Comparison of ENCODE assay signal across 19 mouse cellular contexts in the genomic region with DNA sequence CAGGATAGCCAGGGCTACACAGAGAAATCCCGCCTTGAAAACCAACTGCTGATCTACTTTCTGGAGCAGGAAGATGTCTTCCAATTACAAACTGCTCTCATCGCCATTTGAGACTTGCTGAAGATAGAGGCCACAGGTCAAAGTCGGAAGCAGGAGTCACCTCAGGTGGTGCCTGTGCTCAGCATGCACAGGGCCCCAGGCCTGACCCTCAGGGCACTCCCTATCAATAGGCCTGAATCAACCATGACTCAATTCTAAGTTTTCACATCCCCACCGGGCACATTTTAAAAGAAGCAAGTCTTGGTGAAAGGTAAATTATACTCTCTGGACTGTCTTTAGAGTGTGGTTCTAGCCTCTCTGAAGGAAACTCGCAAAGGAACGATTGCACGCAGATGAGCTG. TPM values are rescaled to one million over a fixed set of nuclear protein-coding genes. Genes with fewer than 3 reads are reported as not detected.
A peak's percentile ranks its signal among the peaks of the same experiment; 100 is the strongest.
DNase-seq lines count a peak whose midpoint lies in the region; ATAC-seq and TF ChIP-seq lines count a peak whose summit lies in the region.
"Had no signal": no experiment of that assay in that cellular context is flagged by ENCODE, and none has a peak within 500 bp of the region (broad histone marks: within the 10 kb centered on the region; RNA-seq: fewer than 3 reads in every experiment).

No protein-coding gene starts in this region.

- H3K9ac ChIP-seq in kidney, embryonic 15.5 days: no peak overlapping the region
- H3K9ac ChIP-seq in CH12.LX (ENCODE audit: insufficient read depth, low read depth): peak overlapping the region; percentile 14; the same call in 1 of the 2 replicates
- H3K9ac ChIP-seq in liver, embryonic 13.5 days: peak overlapping the region; percentile 23; the same call in 1 of the 2 replicates
- H3K9ac ChIP-seq: forebrain, postnatal 0 days; liver, embryonic 14.5 days had no signal

- H3K9me3 ChIP-seq in kidney, embryonic 15.5 days (replicated peaks): no peaks in the 10 kb centered on the region
- no peaks in the 10 kb centered on the region for H3K9me3 ChIP-seq in CH12.LX (replicated peaks; ENCODE audit: low read length)
- H3K9me3 ChIP-seq in liver, embryonic 13.5 days (replicated peaks): no peaks in the 10 kb centered on the region

- TF ChIP-seq EP300 in CH12.LX (IDR thresholded peaks at IDR 0.05; ENCODE audit: low read length): peak; percentile 79

- peak overlapping the region; percentile 84 for H3K4me3 ChIP-seq in gastrocnemius, adult 2 months
- H3K4me3 ChIP-seq in kidney, embryonic 15.5 days (replicated peaks): no peak overlapping the region
- peak overlapping the region in 2 of 3 experiments; percentile 11 to 48 for H3K4me3 ChIP-seq in CH12.LX (replicated peaks in 1 of 3; ENCODE audit: low read depth in 2 of 3, low read length in 2 of 3, poor library complexity in 1 of 3)
- no peak overlapping the region for H3K4me3 ChIP-seq in liver, embryonic 13.5 days (replicated peaks)

- H3K36me3 ChIP-seq in kidney, embryonic 15.5 days: no peaks in the 10 kb centered on the region
- peaks cover 8 to 40% of the 10 kb centered on the region in 2 experiments for H3K36me3 ChIP-seq in CH12.LX (replicated peaks in 1 of 2; ENCODE audit: control insufficient read depth in 1 of 2, insufficient read depth in 1 of 2, low read length in 1 of 2)
- peaks cover 12% of the 10 kb centered on the region; the same call in 1 of the 2 replicates for H3K36me3 ChIP-seq in liver, embryonic 13.5 days

- intact Hi-C loops in gastrocnemius, adult 2 months (cut with DNase I): loop anchor here (5.0 kb wide), 1 partner anchor 59 kb away; a partner anchor contains a TSS

- dilution Hi-C loops in CH12.LX (cut with MboI; ENCODE audit: extremely low pct_ligation_motif_present, extremely low pct_unique_long_range_greater_than_20kb, low sequenced_read_pairs): no loop called here

- H3K4me2 ChIP-seq in kidney, embryonic 15.5 days: no peak overlapping the region
- H3K4me2 ChIP-seq in CH12.LX (ENCODE audit: insufficient read depth, low read depth, poor library complexity, severe bottlenecking): peak overlapping the region; percentile 69
- 0 out of 2 replicates have a peak overlapping the region, but pooled peaks have one; percentile 97 for H3K4me2 ChIP-seq in liver, embryonic 13.5 days
- H3K4me2 ChIP-seq: heart, embryonic 11.5 days had no signal

- no peak for ATAC-seq in kidney, embryonic 15.5 days (replicated peaks; ENCODE audit: low FRiP score)
- no peak for ATAC-seq in liver, embryonic 13.5 days (ENCODE audit: low read depth)
- ATAC-seq: activated CD4-positive, CD25-positive, alpha-beta regulatory T cell, adult 4 months; forebrain, postnatal 0 days had no signal

- H3K79me2 ChIP-seq in CH12.LX (replicated peaks; ENCODE audit: control insufficient read depth, extremely low read depth, insufficient read depth, poor library complexity, severe bottlenecking): peaks cover 78% of the 10 kb centered on the region

- no peaks in the 10 kb centered on the region for H3K27me3 ChIP-seq in kidney, embryonic 15.5 days
- H3K27me3 ChIP-seq in CH12.LX (replicated peaks): no peaks in the 10 kb centered on the region
- H3K27me3 ChIP-seq in liver, embryonic 13.5 days: no peaks in the 10 kb centered on the region

- peak overlapping the region; percentile 88 for H3K27ac ChIP-seq in gastrocnemius, adult 2 months
- H3K27ac ChIP-seq in kidney, embryonic 15.5 days: 0 out of 2 replicates have a peak overlapping the region, but pooled peaks have one; percentile 27
- H3K27ac ChIP-seq in CH12.LX (ENCODE audit: insufficient read depth, low read depth): peak overlapping the region; percentile 58
- peak overlapping the region; percentile 43; the same call in 1 of the 2 replicates for H3K27ac ChIP-seq in liver, embryonic 13.5 days
- H3K27ac ChIP-seq: liver, embryonic 14.5 days had no signal

- TF ChIP-seq RAD21 in CH12.LX (IDR thresholded peaks at IDR 0.05; ENCODE audit: low read depth, low read length): no peak

- no peak for TF ChIP-seq POLR2A in CH12.LX (IDR thresholded peaks at IDR 0.05; ENCODE audit: low read depth, low read length)

- peaks cover 70% of the 10 kb centered on the region for H3K4me1 ChIP-seq in kidney, embryonic 15.5 days
- peaks cover 18 to 65% of the 10 kb centered on the region in 2 experiments for H3K4me1 ChIP-seq in CH12.LX (ENCODE audit: control insufficient read depth in 1 of 2, insufficient read depth in 2 of 2)
- H3K4me1 ChIP-seq in liver, embryonic 13.5 days (replicated peaks): peaks cover 73% of the 10 kb centered on the region

- no peak for TF ChIP-seq CTCF in gastrocnemius, adult 2 months (IDR thresholded peaks at IDR 0.05)
- no peak for TF ChIP-seq CTCF in CH12.LX (conservative IDR thresholded peaks at IDR 0.05 in 1 of 2, IDR thresholded peaks at IDR 0.05 in 1 of 2; ENCODE audit: low read depth in 2 of 2, low read length in 2 of 2)

- DNase-seq in gastrocnemius, adult 2 months: no peak
- DNase-seq in gastrocnemius, postnatal 25 days: no peak
- no peak for DNase-seq in kidney, adult 8-10 months
- DNase-seq in CH12.LX (ENCODE audit: extremely low read depth): no peak
- DNase-seq in liver, embryonic 13.5 days: no peak
- DNase-seq in spleen, postnatal 4 days (ENCODE audit: low spot score in 2 of 2): no peak
- no peak for DNase-seq in embryo, embryonic 10 days (ENCODE audit: low spot score)
- DNase-seq: cerebellum, postnatal 14 days; forebrain, postnatal 0 days; layer of hippocampus, adult 9-11 months; thymus, postnatal 36 days had no signal

- in situ Hi-C loops in CH12.LX (cut with MboI; ENCODE audit: low pct_ligation_motif_present, low pct_unique_long_range_greater_than_20kb, low sequenced_read_pairs): no loop called here

- WGBS in kidney, embryonic 15.5 days: 73% methylated on average over 7 of the region's 7 CpGs
- 79% methylated on average over 7 of the region's 7 CpGs for WGBS in liver, embryonic 13.5 days (ENCODE audit: insufficient replicate concordance)

TF ChIP-seq in CH12.LX, 34 proteins besides CTCF, POLR2A, EP300 and RAD21 (continues in another document):
- 0 out of 2 replicates have a peak, but pooled peaks have one; percentile 23 for TF ChIP-seq TCF12 (IDR thresholded peaks at IDR 0.05; ENCODE audit: low read depth, low read length)
- peak; percentile 26; the same call in 1 of the 2 replicates for TF ChIP-seq JUND (conservative IDR thresholded peaks at IDR 0.05; ENCODE audit: low read depth, low read length)
- no peak for TF ChIP-seq E2F4 (IDR thresholded peaks at IDR 0.05; ENCODE audit: insufficient replicate concordance, low read depth, low read length)
- TF ChIP-seq SMC3 (IDR thresholded peaks at IDR 0.05; ENCODE audit: low read depth, low read length): no peak
- no peak for TF ChIP-seq HCFC1 (IDR thresholded peaks at IDR 0.05; ENCODE audit: low read depth, low read length)
- TF ChIP-seq NELFE (IDR thresholded peaks at IDR 0.05; ENCODE audit: low read depth, low read length): no peak
- no peak for TF ChIP-seq ZC3H11A (IDR thresholded peaks at IDR 0.05; ENCODE audit: low read depth, low read length)
- no peak for TF ChIP-seq CHD2 (IDR thresholded peaks at IDR 0.05; ENCODE audit: low read length)
- no peak for TF ChIP-seq ELF1 (IDR thresholded peaks at IDR 0.05; ENCODE audit: low read depth, low read length)
- 0 out of 2 replicates have a peak, but pooled peaks have one; percentile 25 for TF ChIP-seq MEF2A (IDR thresholded peaks at IDR 0.05; ENCODE audit: borderline replicate concordance, low read depth, low read length)
- TF ChIP-seq PAX5 (IDR thresholded peaks at IDR 0.05; ENCODE audit: low read length): no peak
- TF ChIP-seq IRF4 (IDR thresholded peaks at IDR 0.05; ENCODE audit: low read depth, low read length): peak; percentile 83
- TF ChIP-seq ZMIZ1 (IDR thresholded peaks at IDR 0.05; ENCODE audit: low read depth, low read length): no peak
- TF ChIP-seq MYC (IDR thresholded peaks at IDR 0.05; ENCODE audit: low read depth, low read length): 0 out of 2 replicates have a peak, but pooled peaks have one; percentile 28
- no peak for TF ChIP-seq SIN3A (IDR thresholded peaks at IDR 0.05; ENCODE audit: low read length)
- no peak for TF ChIP-seq ZNF384 (IDR thresholded peaks at IDR 0.05; ENCODE audit: low read depth, low read length)
- 0 out of 2 replicates have a peak, but pooled peaks have one; percentile 29 for TF ChIP-seq MAFK (IDR thresholded peaks at IDR 0.05; ENCODE audit: insufficient replicate concordance, low read length)

RNA-seq across cellular contexts. Expression of a gene that starts 3.4 kb away (rescaled TPM):
- 100 to 1,000 TPM; 146 to 163 TPM for total RNA-seq in gastrocnemius, adult 2 months (2021)
- total RNA-seq in gastrocnemius, postnatal 25 days (2021): 100 to 1,000 TPM; 131 to 162 TPM
- 49.6 and 50.4 TPM in 2 replicates for polyA plus RNA-seq in kidney, embryonic 15.5 days (2015; fragmentation: Nextera tagmentation; extraction: Ambion mirVana)
- total RNA-seq in CH12.LX (2012; rRNA removed) (82.5 and 106 TPM in 2 replicates), CH12.LX (2014; rRNA removed) (77.8 and 80.9 TPM in 2 replicates)
- polyA plus RNA-seq in CH12.LX (2012; ENCODE audit: insufficient read length, low read depth): 126 and 143 TPM in 2 replicates
- 21.2 and 22.5 TPM in 2 replicates for polyA plus RNA-seq in liver, embryonic 13.5 days (2015; fragmentation: Nextera tagmentation; extraction: Ambion mirVana)

RNA-seq across cellular contexts. Expression of a gene that starts 11.6 kb away (rescaled TPM):
- total RNA-seq in gastrocnemius, adult 2 months (2021): 10 to 100 TPM; 10.8 to 10.9 TPM
- 1 to 10 TPM; 7.3 to 9.6 TPM for total RNA-seq in gastrocnemius, postnatal 25 days (2021)
- 22.4 and 23.0 TPM in 2 replicates for polyA plus RNA-seq in kidney, embryonic 15.5 days (2015; fragmentation: Nextera tagmentation; extraction: Ambion mirVana)
- total RNA-seq in CH12.LX (2012; rRNA removed) (14.4 and 17.3 TPM in 2 replicates), CH12.LX (2014; rRNA removed) (8.6 and 9.8 TPM in 2 replicates)
- 16.5 and 20.1 TPM in 2 replicates for polyA plus RNA-seq in CH12.LX (2012; ENCODE audit: insufficient read length, low read depth)
- 13.9 and 14.2 TPM in 2 replicates for polyA plus RNA-seq in liver, embryonic 13.5 days (2015; fragmentation: Nextera tagmentation; extraction: Ambion mirVana)

RNA-seq across cellular contexts. Expression of a gene that starts 48.0 kb away (rescaled TPM):
- not detected for total RNA-seq in gastrocnemius, adult 2 months (2021)
- not detected for total RNA-seq in gastrocnemius, postnatal 25 days (2021)
- polyA plus RNA-seq in kidney, embryonic 15.5 days (2015; fragmentation: Nextera tagmentation; extraction: Ambion mirVana): 0.50 and 0.64 TPM in 2 replicates
- not detected in 2 replicates for total RNA-seq in CH12.LX (2012; rRNA removed)
- not detected in 2 replicates for total RNA-seq in CH12.LX (2014; rRNA removed)
- not detected in 2 replicates for polyA plus RNA-seq in CH12.LX (2012; ENCODE audit: insufficient read length, low read depth)
- polyA plus RNA-seq in liver, embryonic 13.5 days (2015; fragmentation: Nextera tagmentation; extraction: Ambion mirVana): 0.13 TPM in 1 of 2 replicates, not detected in the other
- total RNA-seq: gastrocnemius, adult 8-10 months; hematopoietic stem cell, adult 5-6 weeks; megakaryocyte progenitor cell, adult 5-6 weeks had no signal
- polyA plus RNA-seq: embryonic facial prominence, embryonic 11.5 days; liver, embryonic 14.5 days had no signal

RNA-seq across cellular contexts. Expression of a gene that starts 58.0 kb away (rescaled TPM):
- total RNA-seq in gastrocnemius, adult 2 months (2021): 10 to 100 TPM; 13.1 to 16.5 TPM
- 10 to 100 TPM; 12.6 to 14.5 TPM for total RNA-seq in gastrocnemius, postnatal 25 days (2021)
- 80.0 and 89.4 TPM in 2 replicates for polyA plus RNA-seq in kidney, embryonic 15.5 days (2015; fragmentation: Nextera tagmentation; extraction: Ambion mirVana)
- total RNA-seq in CH12.LX (2012; rRNA removed) (32.6 and 38.9 TPM in 2 replicates), CH12.LX (2014; rRNA removed) (34.8 and 41.0 TPM in 2 replicates)
- 41.7 and 45.1 TPM in 2 replicates for polyA plus RNA-seq in CH12.LX (2012; ENCODE audit: insufficient read length, low read depth)
- polyA plus RNA-seq in liver, embryonic 13.5 days (2015; fragmentation: Nextera tagmentation; extraction: Ambion mirVana): 119 TPM in 2 replicates

Comparison
In these comparisons a context has a peak if more than half of its experiments do, and no peak if none do; other contexts are left out.
1. H3K27ac ChIP-seq: peak in every context shown above with its lines; median percentile 88 in gastrocnemius, adult 2 months; 58 in CH12.LX; 43 in liver, embryonic 13.5 days; 27 in kidney, embryonic 15.5 days.
2. H3K4me3 ChIP-seq: peak in gastrocnemius, adult 2 months (single experiment) and CH12.LX (2 of 3); none in kidney, embryonic 15.5 days (single experiment) and liver, embryonic 13.5 days (single experiment).